Mouse (Mus musculus) intestine, postnatal 0 days (tissue): ENCODE results near the gene Col6a6. TPM values are rescaled to one million over a fixed set of nuclear protein-coding genes. Genes with fewer than 3 reads are reported as not detected.
A peak's percentile ranks its signal among the peaks of the same experiment; 100 is the strongest.

Experiments used
- ATAC-seq: fragments of 200-750 bp; cut with Nextera tagmentation; 2 replicates; pipeline ENCODE4 v1.8.0; 2017; ENCODE audit warnings: mild to moderate bottlenecking, moderate TSS enrichment, moderate library complexity
- H3K27ac ChIP-seq: fragments of 300-500 bp; sonication (generic); 2 replicates; pipeline ENCODE4 v1.5.1; 2014; ENCODE audit warnings: mild to moderate bottlenecking, low read depth, low read length, moderate library complexity
- H3K27me3 ChIP-seq: fragments of 300-500 bp; sonication (generic); replicated peaks from 2 replicates; pipeline ENCODE4 v1.6.1; 2014; ENCODE audit warnings: low read length, mixed read lengths; ENCODE audit not compliant: control insufficient read depth, insufficient read depth
- H3K36me3 ChIP-seq: fragments of 300-500 bp; sonication (generic); 2 replicates; pipeline ENCODE4 v1.6.1; 2014; ENCODE audit warnings: mild to moderate bottlenecking, moderate library complexity; ENCODE audit not compliant: control insufficient read depth, insufficient read depth
- H3K4me1 ChIP-seq: fragments of 300-500 bp; sonication (generic); replicated peaks from 2 replicates; pipeline ENCODE4 v1.6.1; 2014; ENCODE audit warnings: antibody characterized with exemption, low read length, mixed read lengths; ENCODE audit not compliant: control insufficient read depth, insufficient read depth
- H3K4me2 ChIP-seq: fragments of 300-500 bp; sonication (generic); replicated peaks from 2 replicates; pipeline ENCODE4 v1.6.1; 2014; ENCODE audit warnings: low read depth, mild to moderate bottlenecking, moderate library complexity
- H3K4me3 ChIP-seq: fragments of 300-500 bp; sonication (generic); 2 replicates; pipeline ENCODE4 v1.5.1; 2014; ENCODE audit warnings: low read depth, low read length
- H3K9ac ChIP-seq: fragments of 300-500 bp; sonication (generic); 2 replicates; pipeline ENCODE4 v1.6.1; 2014; ENCODE audit warnings: mild to moderate bottlenecking, low read depth, low read length
- H3K9me3 ChIP-seq: fragments of 300-500 bp; sonication (generic); 2 replicates; pipeline ENCODE4 v1.6.1; 2016; ENCODE audit warnings: mixed run types; ENCODE audit not compliant: control insufficient read depth
- CTCF ChIP-seq: sonication (generic); IDR thresholded peaks from 2 replicates; pipeline ENCODE4 v1.5.1; 2016; ENCODE audit warnings: low read depth, mild to moderate bottlenecking, control low read depth, antibody characterized with exemption, moderate library complexity
- WGBS: fragments of 180-500 bp; shearing (Covaris S2); extraction: QIAGEN DNeasy Blood & Tissue Kit; methylation state at CpG from one replicate; pipeline ENCODE4 v1.1.7; 2014; 5-methylcytosine and 5-hydroxymethylcytosine counted together
- polyA plus RNA-seq: library from polyadenylated mRNA; unstranded; fragments of >200 nt; fragmentation: Nextera tagmentation; extraction: Ambion mirVana; gene quantifications from 2 replicates; pipeline ENCODE4 v1.2.1, GENCODE M21; 2015

Gene Col6a6
- 0.14 TPM in 2 replicates for polyA plus RNA-seq

DNA sequence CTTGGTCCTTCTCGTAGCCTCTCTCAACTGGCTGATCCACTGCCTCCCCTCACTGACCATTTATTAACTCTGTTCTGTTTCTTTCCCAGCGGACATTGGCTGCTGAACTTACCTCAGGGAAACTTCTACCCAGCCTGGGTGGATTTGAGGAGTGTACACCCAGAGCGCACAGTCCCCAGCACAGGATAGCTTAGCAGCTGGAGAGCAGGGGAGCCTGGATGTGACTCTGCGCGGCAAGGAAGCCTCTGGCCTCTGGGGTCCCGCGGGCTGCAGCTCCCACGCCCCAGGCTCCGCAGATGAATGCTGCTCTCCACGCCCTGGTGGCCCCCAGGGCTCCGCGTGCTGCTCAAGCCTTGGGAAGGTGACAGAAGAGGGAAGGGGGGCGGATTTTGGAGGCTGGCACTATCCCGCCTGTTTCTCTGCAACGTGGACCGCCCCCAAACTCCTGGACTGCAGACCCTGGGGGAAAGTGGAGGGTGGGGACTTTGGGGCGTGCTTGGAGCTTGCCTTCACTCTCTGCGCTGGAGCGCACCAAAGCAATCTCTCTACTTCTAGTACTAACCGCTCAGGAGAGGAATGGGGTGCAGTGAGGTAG, at the start of gene Col6a6:
Gene Col6a6, minus strand, starts transcription at position 370 of the 595 bp plus-strand sequence.
- no peak within 1 kb of the TSS for H3K27ac ChIP-seq
- no peak within 1 kb of the TSS for H3K4me3 ChIP-seq
- no peaks in the 10 kb centered on the region for H3K36me3 ChIP-seq
- no peak within 1 kb of the TSS for H3K9ac ChIP-seq
- WGBS: 16% methylated on average over 19 of the region's 20 CpGs
- TF ChIP-seq CTCF: no peak
- H3K4me1 ChIP-seq: no peaks in the 10 kb centered on the region
- H3K4me2 ChIP-seq: peak within 1 kb of the TSS; percentile 24; the same call in 1 of the 2 replicates
- H3K27me3 ChIP-seq: 0 out of 2 replicates have a peak, but pooled peaks cover 4% of the 10 kb centered on the region
- ATAC-seq: no peak
- no peaks in the 10 kb centered on the region for H3K9me3 ChIP-seq

DNA sequence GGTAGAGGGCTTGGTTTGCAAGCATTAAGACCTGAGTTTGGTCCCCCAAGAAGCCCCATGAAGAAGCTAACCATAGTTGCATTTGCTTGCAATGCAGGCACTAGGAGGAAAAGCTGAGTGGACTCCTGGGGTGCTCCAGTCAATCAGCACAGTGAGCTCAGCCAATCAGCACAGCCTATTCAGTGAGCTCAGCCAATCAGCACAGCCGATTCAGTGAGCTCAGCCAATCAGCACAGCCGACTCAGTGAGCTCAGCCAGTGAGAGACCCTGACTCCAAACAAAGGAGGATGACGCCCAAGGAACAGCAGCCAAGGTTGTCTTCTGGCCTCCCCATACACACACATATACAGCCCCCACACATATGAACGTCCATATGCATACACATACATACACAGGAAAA, 48.2 kb upstream of the Col6a6 start:
- no peak overlapping the region for H3K9ac ChIP-seq
- no peaks in the 10 kb centered on the region for H3K9me3 ChIP-seq
- H3K4me1 ChIP-seq: no peaks in the 10 kb centered on the region
- TF ChIP-seq CTCF: no peak
- ATAC-seq: no peak
- H3K36me3 ChIP-seq: no peaks in the 10 kb centered on the region
- no peaks in the 10 kb centered on the region for H3K27me3 ChIP-seq
- no peak overlapping the region for H3K27ac ChIP-seq
- H3K4me3 ChIP-seq: no peak overlapping the region
- no peak overlapping the region for H3K4me2 ChIP-seq
- WGBS: 95% methylated on average over 4 of the region's 4 CpGs

DNA sequence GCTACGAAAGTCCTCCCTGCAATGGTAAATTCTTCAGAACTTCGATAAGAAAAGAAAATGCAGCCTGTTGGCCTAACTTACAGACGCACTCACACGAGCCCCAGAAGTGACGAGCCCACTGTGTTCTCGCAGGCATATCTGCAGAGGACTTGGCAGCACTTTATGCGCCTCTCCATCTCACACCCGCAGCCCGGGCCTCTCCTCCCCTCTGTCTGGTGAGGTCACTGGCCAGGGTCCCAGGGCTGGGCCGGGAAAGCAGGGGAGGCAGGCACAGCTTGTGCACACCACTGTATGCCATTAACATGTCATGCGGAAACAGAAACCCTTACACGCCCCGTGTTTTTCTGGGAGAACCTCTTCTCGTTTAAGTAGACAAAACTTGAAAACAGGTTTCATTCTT, 43.7 kb upstream of the Col6a6 start:
- Histone ChIP-seq H3K9me3 (no peaks in the 10 kb centered on the region), H3K27ac (no peak overlapping the region), H3K36me3 (no peaks in the 10 kb centered on the region), H3K4me3 (no peak overlapping the region), H3K4me2 (no peak overlapping the region), H3K4me1 (no peaks in the 10 kb centered on the region), H3K27me3 (no peaks in the 10 kb centered on the region), H3K9ac (no peak overlapping the region)
- TF ChIP-seq CTCF: no peak
- 65% methylated on average over 14 of the region's 14 CpGs for WGBS
- no peak for ATAC-seq

DNA sequence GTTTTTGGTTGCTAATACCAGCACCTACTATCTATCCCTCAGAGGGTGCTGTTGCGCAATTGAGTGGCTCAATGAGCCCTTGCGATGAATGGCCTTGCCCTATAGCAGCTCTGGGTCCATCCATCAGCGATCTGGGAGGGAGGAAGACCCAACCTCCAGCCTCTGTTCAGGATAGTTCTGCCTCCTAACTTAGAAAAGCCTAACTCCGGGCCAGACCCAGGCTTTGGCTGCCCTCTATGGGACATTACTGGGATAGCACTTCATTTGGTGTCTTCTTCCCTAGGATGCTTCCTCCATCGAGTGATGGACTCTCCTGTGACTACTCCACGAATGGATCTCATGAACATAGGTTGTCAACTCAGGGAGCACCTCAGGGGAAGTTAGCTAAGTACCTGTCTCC, 29.8 kb upstream of the Col6a6 start:
- peak; percentile 91 for TF ChIP-seq CTCF
- Histone ChIP-seq H3K4me3 (no peak overlapping the region), H3K4me2 (no peak overlapping the region), H3K9ac (no peak overlapping the region), H3K27me3 (no peaks in the 10 kb centered on the region), H3K36me3 (no peaks in the 10 kb centered on the region), H3K9me3 (no peaks in the 10 kb centered on the region), H3K27ac (no peak overlapping the region), H3K4me1 (no peaks in the 10 kb centered on the region)
- no peak for ATAC-seq
- WGBS: 11% methylated on average over 6 of the region's 6 CpGs

DNA sequence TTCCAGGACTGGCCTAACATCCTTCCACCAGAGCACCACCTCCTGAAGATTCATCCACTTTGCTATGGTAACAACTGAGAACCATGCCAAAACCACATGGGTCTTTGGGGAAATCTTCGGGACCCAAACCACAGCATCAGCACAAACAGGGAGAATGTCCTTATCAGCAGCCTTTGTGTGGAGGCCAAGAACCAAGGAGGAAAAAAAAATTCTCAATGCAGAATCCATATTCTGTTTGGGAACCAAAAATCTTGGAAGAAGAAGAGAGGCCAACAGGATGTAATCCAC, 24.8 kb upstream of the Col6a6 start:
- Histone ChIP-seq H3K4me2 (no peak overlapping the region), H3K4me1 (no peaks in the 10 kb centered on the region), H3K27me3 (no peaks in the 10 kb centered on the region), H3K4me3 (no peak overlapping the region), H3K9ac (no peak overlapping the region), H3K9me3 (no peaks in the 10 kb centered on the region), H3K27ac (no peak overlapping the region), H3K36me3 (no peaks in the 10 kb centered on the region)
- TF ChIP-seq CTCF: no peak
- no peak for ATAC-seq
- 66% methylated on average over 1 of the region's 1 CpGs for WGBS

DNA sequence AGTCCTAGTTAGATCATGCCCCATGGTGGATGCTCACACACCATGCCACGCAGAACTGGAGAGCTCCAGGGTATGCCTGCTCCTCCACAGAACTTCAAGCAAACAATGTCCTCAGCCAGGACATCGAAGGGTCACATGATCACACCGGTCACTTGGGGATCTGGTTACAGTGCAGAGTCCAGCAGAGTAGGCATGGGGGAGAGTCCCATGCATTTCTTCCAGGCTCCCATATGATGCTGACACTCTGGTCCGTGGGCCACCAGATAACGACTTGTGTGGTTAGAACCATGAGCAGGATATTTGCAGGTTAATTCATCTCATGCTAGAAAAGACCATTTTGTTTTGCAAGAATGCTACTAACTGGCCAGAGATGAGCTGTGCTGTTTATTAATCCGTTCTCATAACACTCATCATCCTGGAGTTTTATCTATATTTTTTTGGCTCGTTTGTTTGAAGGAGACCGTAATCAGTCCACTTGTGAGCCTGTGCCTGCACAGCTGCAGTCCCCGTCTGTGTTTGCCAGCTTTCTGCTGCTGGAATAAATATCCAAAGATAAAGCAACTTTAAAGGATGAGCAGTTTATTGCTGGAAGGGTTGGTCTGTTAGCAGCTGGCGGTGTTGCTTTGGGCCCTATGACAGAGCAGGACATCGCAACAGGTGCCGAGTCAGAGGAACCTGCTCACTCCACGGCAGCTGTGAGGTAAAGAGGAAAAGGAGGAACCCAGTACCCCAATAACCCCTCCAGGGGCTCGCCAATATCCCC, 24.2 kb upstream of the Col6a6 start:
- ATAC-seq: no peak
- H3K4me3 ChIP-seq: no peak overlapping the region
- no peaks in the 10 kb centered on the region for H3K4me1 ChIP-seq
- H3K27me3 ChIP-seq: no peaks in the 10 kb centered on the region
- no peak overlapping the region for H3K27ac ChIP-seq
- H3K9ac ChIP-seq: no peak overlapping the region
- no peak for TF ChIP-seq CTCF
- no peaks in the 10 kb centered on the region for H3K9me3 ChIP-seq
- no peaks in the 10 kb centered on the region for H3K36me3 ChIP-seq
- no peak overlapping the region for H3K4me2 ChIP-seq
- WGBS: 60% methylated on average over 14 of the region's 14 CpGs
